8 mouse cellular contexts compared by ENCODE assay signal in the genomic region with DNA sequence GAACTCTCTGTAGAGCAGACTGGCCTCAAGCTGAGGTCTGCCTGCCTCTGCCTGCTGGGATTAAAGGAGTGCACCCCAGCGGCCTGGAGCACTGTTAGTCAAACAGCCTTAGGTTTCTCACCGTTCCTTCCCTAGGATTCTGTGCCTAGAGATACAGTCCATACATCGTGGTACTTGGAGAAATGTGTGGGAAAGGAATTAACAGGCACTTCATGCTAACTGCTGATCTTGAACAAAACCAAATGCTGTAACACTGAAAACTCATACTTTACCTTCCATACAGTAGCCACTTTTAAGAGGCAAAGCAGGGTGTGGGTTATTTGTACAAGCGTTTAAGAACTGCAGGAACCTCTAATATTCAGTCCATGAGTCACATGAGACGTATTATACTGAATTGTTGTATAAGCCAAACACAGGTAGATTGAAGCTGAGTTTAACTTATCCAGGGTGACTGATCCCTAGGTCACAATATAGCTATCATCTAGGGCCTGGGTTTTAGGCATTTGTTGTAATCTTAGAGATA. TPM values are rescaled to one million over a fixed set of nuclear protein-coding genes. Genes with fewer than 3 reads are reported as not detected.
A peak's percentile ranks its signal among the peaks of the same experiment; 100 is the strongest.
DNase-seq lines count a peak whose midpoint lies in the region; ATAC-seq lines count a peak whose summit lies in the region.

No protein-coding gene starts in this region.

- peak overlapping the region; percentile 82 for H3K4me2 ChIP-seq in limb, embryonic 13.5 days (replicated peaks)
- H3K4me2 ChIP-seq in stomach, embryonic 14.5 days (replicated peaks; ENCODE audit: low read depth, low read length) = peak overlapping the region; percentile 82

- peak overlapping the region; percentile 87 for H3K9ac ChIP-seq in limb, embryonic 13.5 days
- H3K9ac ChIP-seq in stomach, embryonic 14.5 days (replicated peaks; ENCODE audit: low read depth, low read length) = no peak overlapping the region; the same call in 1 of the 2 replicates

- peak overlapping the region; percentile 98; the same call in 1 of the 2 replicates for H3K27ac ChIP-seq in forebrain, embryonic 10.5 days
- no peak overlapping the region for H3K27ac ChIP-seq in limb, embryonic 13.5 days
- peak overlapping the region; percentile 18 for H3K27ac ChIP-seq in stomach, embryonic 14.5 days (ENCODE audit: low read length)

- H3K4me1 ChIP-seq in forebrain, embryonic 10.5 days = peaks cover 32% of the 10 kb centered on the region
- peaks cover 25% of the 10 kb centered on the region for H3K4me1 ChIP-seq in limb, embryonic 13.5 days
- H3K4me1 ChIP-seq in stomach, embryonic 14.5 days (ENCODE audit: control insufficient read depth, insufficient read depth, low read length) = peaks cover 18% of the 10 kb centered on the region; the same call in 1 of the 2 replicates

- H3K9me3 ChIP-seq in forebrain, embryonic 10.5 days = no peaks in the 10 kb centered on the region
- H3K9me3 ChIP-seq in limb, embryonic 13.5 days = no peaks in the 10 kb centered on the region
- no peaks in the 10 kb centered on the region for H3K9me3 ChIP-seq in stomach, embryonic 14.5 days (ENCODE audit: control insufficient read depth, low read depth, low read length)

- peaks cover 50% of the 10 kb centered on the region for H3K36me3 ChIP-seq in forebrain, embryonic 10.5 days (replicated peaks)
- peaks cover 26% of the 10 kb centered on the region for H3K36me3 ChIP-seq in limb, embryonic 13.5 days
- H3K36me3 ChIP-seq in stomach, embryonic 14.5 days (ENCODE audit: control insufficient read depth, insufficient read depth, low read length) = peaks cover 29% of the 10 kb centered on the region

- H3K4me3 ChIP-seq in forebrain, embryonic 10.5 days = peak overlapping the region; percentile 91
- peak overlapping the region; percentile 63 for H3K4me3 ChIP-seq in limb, embryonic 13.5 days
- H3K4me3 ChIP-seq in stomach, embryonic 14.5 days (ENCODE audit: low read depth, low read length) = peak overlapping the region; percentile 94

- WGBS in forebrain, embryonic 10.5 days = 80% methylated on average over 5 of the region's 5 CpGs
- WGBS in limb, embryonic 13.5 days = 51% methylated on average over 5 of the region's 5 CpGs
- 34% methylated on average over 5 of the region's 5 CpGs for WGBS in stomach, embryonic 14.5 days

- H3K27me3 ChIP-seq in forebrain, embryonic 10.5 days (ENCODE audit: poor library complexity, severe bottlenecking) = no peaks in the 10 kb centered on the region
- H3K27me3 ChIP-seq in limb, embryonic 13.5 days = no peaks in the 10 kb centered on the region
- no peaks in the 10 kb centered on the region for H3K27me3 ChIP-seq in stomach, embryonic 14.5 days (ENCODE audit: control insufficient read depth, insufficient read depth, low read length)

- DNase-seq in lung, postnatal 36 days = peak; percentile 28
- DNase-seq in lung, postnatal 25 days (ENCODE audit: low spot score) = no peak
- no peak for DNase-seq in forebrain, embryonic 10.5 days (ENCODE audit: extremely low spot score, low spot score)
- no peak for DNase-seq in layer of hippocampus, postnatal 36 days
- DNase-seq in ovary, postnatal 10 days (ENCODE audit: low spot score) = no peak
- DNase-seq in left cerebral cortex, adult 11 months (ENCODE audit: low spot score) = no peak

- no peak for ATAC-seq in limb, embryonic 13.5 days (ENCODE audit: low FRiP score, low read depth)
- ATAC-seq in stomach, embryonic 14.5 days (ENCODE audit: insufficient number of reproducible peaks, insufficient read depth, low FRiP score, low read depth) = no peak

RNA-seq across cellular contexts. Expression of a gene that starts 2.1 kb away (rescaled TPM):
- polyA plus RNA-seq in forebrain, embryonic 10.5 days (2016; fragmentation: Nextera tagmentation; extraction: Ambion mirVana) = 1,224 and 1,240 TPM in 2 replicates
- 947 and 968 TPM in 2 replicates for polyA plus RNA-seq in limb, embryonic 13.5 days (2015; fragmentation: Nextera tagmentation; extraction: Ambion mirVana)
- 946 and 996 TPM in 2 replicates for polyA plus RNA-seq in stomach, embryonic 14.5 days (2014; fragmentation: Nextera tagmentation; extraction: Ambion mirVana)
- total RNA-seq in layer of hippocampus, postnatal 36 days (2021) = 10 to 100 TPM; 44.8 to 53.1 TPM

RNA-seq across cellular contexts. Expression of a gene that starts 2.1 kb away (rescaled TPM):
- polyA plus RNA-seq in forebrain, embryonic 10.5 days (2016; fragmentation: Nextera tagmentation; extraction: Ambion mirVana) = 5.2 and 5.6 TPM in 2 replicates
- 9.1 and 10.8 TPM in 2 replicates for polyA plus RNA-seq in limb, embryonic 13.5 days (2015; fragmentation: Nextera tagmentation; extraction: Ambion mirVana)
- polyA plus RNA-seq in stomach, embryonic 14.5 days (2014; fragmentation: Nextera tagmentation; extraction: Ambion mirVana) = 6.3 and 8.0 TPM in 2 replicates
- total RNA-seq in layer of hippocampus, postnatal 36 days (2021) = 1 to 10 TPM; 2.8 to 3.3 TPM

RNA-seq across cellular contexts. Expression of a gene that starts 19.6 kb away (rescaled TPM):
- 68.2 and 70.5 TPM in 2 replicates for polyA plus RNA-seq in forebrain, embryonic 10.5 days (2016; fragmentation: Nextera tagmentation; extraction: Ambion mirVana)
- polyA plus RNA-seq in limb, embryonic 13.5 days (2015; fragmentation: Nextera tagmentation; extraction: Ambion mirVana) = 52.8 and 56.1 TPM in 2 replicates
- polyA plus RNA-seq in stomach, embryonic 14.5 days (2014; fragmentation: Nextera tagmentation; extraction: Ambion mirVana) = 48.0 and 48.1 TPM in 2 replicates
- total RNA-seq in layer of hippocampus, postnatal 36 days (2021) = 10 to 100 TPM; 18.0 to 18.2 TPM

RNA-seq across cellular contexts. Expression of a gene that starts 52.1 kb away (rescaled TPM):
- 4.5 and 6.1 TPM in 2 replicates for polyA plus RNA-seq in forebrain, embryonic 10.5 days (2016; fragmentation: Nextera tagmentation; extraction: Ambion mirVana)
- 8.5 and 8.7 TPM in 2 replicates for polyA plus RNA-seq in limb, embryonic 13.5 days (2015; fragmentation: Nextera tagmentation; extraction: Ambion mirVana)
- polyA plus RNA-seq in stomach, embryonic 14.5 days (2014; fragmentation: Nextera tagmentation; extraction: Ambion mirVana) = 12.4 and 14.6 TPM in 2 replicates
- total RNA-seq in layer of hippocampus, postnatal 36 days (2021) = 1 to 10 TPM; 7.1 to 8.7 TPM
